8 mouse cellular contexts compared by ENCODE assay signal in genomic region chr11:120630401-120630871, GRCm38 (mm10). TPM values are rescaled to one million over a fixed set of nuclear protein-coding genes. Genes with fewer than 3 reads are reported as not detected.
DNase-seq lines count a peak whose midpoint lies in the region; ATAC-seq and TF ChIP-seq lines count a peak whose summit lies in the region.

No protein-coding gene starts in this region.

- peaks cover 74% of the 10 kb centered on the region for H3K79me2 ChIP-seq in myocyte (ENCODE audit: control insufficient read depth, insufficient read depth)

- H3K9me3 ChIP-seq in embryonic facial prominence, embryonic 14.5 days (ENCODE audit: control insufficient read depth, low read length), result no peaks in the 10 kb centered on the region
- H3K9me3 ChIP-seq in hindbrain, postnatal 0 days (ENCODE audit: low read length), result no peaks in the 10 kb centered on the region
- no peaks in the 10 kb centered on the region for H3K9me3 ChIP-seq in liver, embryonic 12.5 days (replicated peaks)

- no peak for TF ChIP-seq CTCF in left cerebral cortex, adult 2 months (IDR thresholded peaks at IDR 0.05)
- no peak for TF ChIP-seq CTCF in hindbrain, postnatal 0 days (IDR thresholded peaks at IDR 0.05; ENCODE audit: low read depth)

- peaks cover 27% of the 10 kb centered on the region for H3K36me3 ChIP-seq in embryonic facial prominence, embryonic 14.5 days (ENCODE audit: control insufficient read depth, insufficient read depth, low read length)
- 0 out of 2 replicates have a peak, but pooled peaks cover 5% of the 10 kb centered on the region for H3K36me3 ChIP-seq in hindbrain, postnatal 0 days (ENCODE audit: insufficient read depth, low read length)
- peaks cover 36% of the 10 kb centered on the region for H3K36me3 ChIP-seq in liver, embryonic 12.5 days
- peaks cover 17% of the 10 kb centered on the region for H3K36me3 ChIP-seq in myocyte (ENCODE audit: control insufficient read depth, insufficient read depth)

- peak overlapping the region; percentile 40; the same call in 1 of the 2 replicates for H3K9ac ChIP-seq in embryonic facial prominence, embryonic 14.5 days (ENCODE audit: low read depth, low read length)
- no peak overlapping the region; the same call in 1 of the 2 replicates for H3K9ac ChIP-seq in hindbrain, postnatal 0 days (replicated peaks; ENCODE audit: low read length)
- peak overlapping the region; percentile 99 for H3K9ac ChIP-seq in liver, embryonic 12.5 days

- 48% methylated on average over 5 of the region's 5 CpGs for WGBS in embryonic facial prominence, embryonic 14.5 days
- WGBS in hindbrain, postnatal 0 days, result 35% methylated on average over 5 of the region's 5 CpGs
- 20% methylated on average over 5 of the region's 5 CpGs for WGBS in liver, embryonic 12.5 days (ENCODE audit: insufficient replicate concordance)

- no peak for DNase-seq in left cerebral cortex, adult 2 months (ENCODE audit: extremely low spot score in 1 of 2, low spot score in 2 of 2)
- DNase-seq in left cerebral cortex, postnatal 25 days (ENCODE audit: low spot score in 2 of 2), result no peak
- DNase-seq in embryonic facial prominence, embryonic 14.5 days (ENCODE audit: low spot score), result no peak
- no peak for DNase-seq in hindbrain, postnatal 0 days (ENCODE audit: low spot score)
- no peak for DNase-seq in right cerebral cortex, adult 2 months (ENCODE audit: low spot score in 2 of 2)
- no peak for DNase-seq in ovary, postnatal 10 days (ENCODE audit: low spot score)

- no peak for ATAC-seq in embryonic facial prominence, embryonic 14.5 days (ENCODE audit: low read depth)
- no peak for ATAC-seq in hindbrain, postnatal 0 days
- peak; percentile 22; the same call in 1 of the 2 replicates for ATAC-seq in liver, embryonic 12.5 days

- H3K4me2 ChIP-seq in embryonic facial prominence, embryonic 14.5 days (ENCODE audit: low read depth, low read length), result peak overlapping the region; percentile 90; the same call in 1 of the 2 replicates
- H3K4me2 ChIP-seq in hindbrain, postnatal 0 days (ENCODE audit: low read depth, low read length), result peak overlapping the region; percentile 25; the same call in 1 of the 2 replicates
- peak overlapping the region; percentile 76 for H3K4me2 ChIP-seq in liver, embryonic 12.5 days
- peak overlapping the region; percentile 94 for H3K4me2 ChIP-seq in myocyte (ENCODE audit: low read depth)

- H3K4me1 ChIP-seq in embryonic facial prominence, embryonic 14.5 days (ENCODE audit: control insufficient read depth, insufficient read depth, low read length), result peaks cover 16% of the 10 kb centered on the region
- H3K4me1 ChIP-seq in hindbrain, postnatal 0 days (ENCODE audit: insufficient read depth, low read length), result peaks cover 17% of the 10 kb centered on the region
- peaks cover 86% of the 10 kb centered on the region for H3K4me1 ChIP-seq in liver, embryonic 12.5 days

- H3K27me3 ChIP-seq in embryonic facial prominence, embryonic 14.5 days (replicated peaks; ENCODE audit: control insufficient read depth, insufficient read depth, low read length), result no peaks in the 10 kb centered on the region
- no peaks in the 10 kb centered on the region for H3K27me3 ChIP-seq in hindbrain, postnatal 0 days (ENCODE audit: insufficient read depth, low read length)
- H3K27me3 ChIP-seq in liver, embryonic 12.5 days (replicated peaks), result no peaks in the 10 kb centered on the region
- no peaks in the 10 kb centered on the region for H3K27me3 ChIP-seq in myocyte (ENCODE audit: control insufficient read depth, insufficient read depth, insufficient read length)

- no peak overlapping the region for H3ac ChIP-seq in myocyte (ENCODE audit: control insufficient read depth, insufficient read length)

- H3K27ac ChIP-seq in left cerebral cortex, adult 2 months, result peak overlapping the region; percentile 69
- no peak overlapping the region for H3K27ac ChIP-seq in embryonic facial prominence, embryonic 14.5 days (replicated peaks; ENCODE audit: low read depth, low read length)
- peak overlapping the region; percentile 41; the same call in 1 of the 2 replicates for H3K27ac ChIP-seq in hindbrain, postnatal 0 days
- H3K27ac ChIP-seq in liver, embryonic 12.5 days, result peak overlapping the region; percentile 94

- TF ChIP-seq POLR2A in myocyte (IDR thresholded peaks at IDR 0.05; ENCODE audit: insufficient read length, low read depth), result no peak

- H3K4me3 ChIP-seq in left cerebral cortex, adult 2 months, result peak overlapping the region; percentile 14; the same call in 1 of the 2 replicates
- H3K4me3 ChIP-seq in embryonic facial prominence, embryonic 14.5 days (ENCODE audit: low read depth, low read length), result no peak overlapping the region
- no peak overlapping the region for H3K4me3 ChIP-seq in hindbrain, postnatal 0 days (ENCODE audit: low read length)
- peak overlapping the region; percentile 91 for H3K4me3 ChIP-seq in liver, embryonic 12.5 days
- peak overlapping the region; percentile 68 for H3K4me3 ChIP-seq in myocyte

- intact Hi-C loops in left cerebral cortex, adult 2 months (cut with DNase I), result no loop called here
- intact Hi-C loops in left cerebral cortex, postnatal 25 days (cut with DNase I), result no loop called here

TF ChIP-seq in myocyte, 11 proteins besides CTCF, POLR2A, EP300 and RAD21:
- TF ChIP-seq USF1 (IDR thresholded peaks at IDR 0.05; ENCODE audit: low read depth) (no peak), CEBPB (IDR thresholded peaks at IDR 0.05; ENCODE audit: insufficient read depth, poor library complexity, severe bottlenecking) (0 out of 2 replicates have a peak, but pooled peaks have one; percentile 4)

RNA-seq across cellular contexts. Expression of gene Mafg, which starts 3.0 kb away (rescaled TPM):
- 100 to 1,000 TPM; 104 to 107 TPM for total RNA-seq in left cerebral cortex, adult 2 months (2021)
- 10 to 100 TPM; 91.5 to 98.4 TPM for total RNA-seq in left cerebral cortex, postnatal 25 days (2021)
- polyA plus RNA-seq in embryonic facial prominence, embryonic 14.5 days (2014; fragmentation: Nextera tagmentation; extraction: Ambion mirVana), result 26.3 and 26.8 TPM in 2 replicates
- total RNA-seq in hindbrain, postnatal 0 days (2014; rRNA removed), result 35.9 and 39.3 TPM in 2 replicates
- 36.5 and 38.9 TPM in 2 replicates for polyA plus RNA-seq in hindbrain, postnatal 0 days (2015; fragmentation: Nextera tagmentation; extraction: Ambion mirVana)
- polyA plus RNA-seq in liver, embryonic 12.5 days (2016; fragmentation: Nextera tagmentation; extraction: Ambion mirVana), result 53.4 and 58.3 TPM in 2 replicates
- 43.1 TPM for polyA plus RNA-seq in myocyte (2012; fragmentation: generic; extraction: Trizol)

RNA-seq across cellular contexts. Expression of gene Sirt7, which starts 5.4 kb away (rescaled TPM):
- 10 to 100 TPM; 43.2 to 45.3 TPM for total RNA-seq in left cerebral cortex, adult 2 months (2021)
- 10 to 100 TPM; 37.8 TPM for total RNA-seq in left cerebral cortex, postnatal 25 days (2021)
- 21.8 and 23.0 TPM in 2 replicates for polyA plus RNA-seq in embryonic facial prominence, embryonic 14.5 days (2014; fragmentation: Nextera tagmentation; extraction: Ambion mirVana)
- 30.8 and 32.8 TPM in 2 replicates for total RNA-seq in hindbrain, postnatal 0 days (2014; rRNA removed)
- 32.3 and 38.3 TPM in 2 replicates for polyA plus RNA-seq in hindbrain, postnatal 0 days (2015; fragmentation: Nextera tagmentation; extraction: Ambion mirVana)
- polyA plus RNA-seq in liver, embryonic 12.5 days (2016; fragmentation: Nextera tagmentation; extraction: Ambion mirVana), result 43.1 and 45.3 TPM in 2 replicates
- 29.9 TPM for polyA plus RNA-seq in myocyte (2012; fragmentation: generic; extraction: Trizol)

RNA-seq across cellular contexts. Expression of gene Pcyt2, which starts 12.7 kb away (rescaled TPM):
- total RNA-seq in left cerebral cortex, adult 2 months (2021), result 100 to 1,000 TPM; 133 to 140 TPM
- total RNA-seq in left cerebral cortex, postnatal 25 days (2021), result 100 to 1,000 TPM; 120 to 141 TPM
- polyA plus RNA-seq in embryonic facial prominence, embryonic 14.5 days (2014; fragmentation: Nextera tagmentation; extraction: Ambion mirVana), result 88.8 and 97.5 TPM in 2 replicates
- 120 and 142 TPM in 2 replicates for total RNA-seq in hindbrain, postnatal 0 days (2014; rRNA removed)
- polyA plus RNA-seq in hindbrain, postnatal 0 days (2015; fragmentation: Nextera tagmentation; extraction: Ambion mirVana), result 125 and 143 TPM in 2 replicates
- polyA plus RNA-seq in liver, embryonic 12.5 days (2016; fragmentation: Nextera tagmentation; extraction: Ambion mirVana), result 135 and 142 TPM in 2 replicates
- 117 TPM for polyA plus RNA-seq in myocyte (2012; fragmentation: generic; extraction: Trizol)

RNA-seq across cellular contexts. Expression of gene Pycr1, which starts 13.1 kb away (rescaled TPM):
- 1 to 10 TPM; 2.4 to 3.1 TPM for total RNA-seq in left cerebral cortex, adult 2 months (2021)
- 1 to 10 TPM; 1.4 to 2.1 TPM for total RNA-seq in left cerebral cortex, postnatal 25 days (2021)
- 56.7 and 64.7 TPM in 2 replicates for polyA plus RNA-seq in embryonic facial prominence, embryonic 14.5 days (2014; fragmentation: Nextera tagmentation; extraction: Ambion mirVana)
- 9.0 and 9.3 TPM in 2 replicates for total RNA-seq in hindbrain, postnatal 0 days (2014; rRNA removed)
- polyA plus RNA-seq in hindbrain, postnatal 0 days (2015; fragmentation: Nextera tagmentation; extraction: Ambion mirVana), result 13.2 and 13.8 TPM in 2 replicates
- 11.0 and 11.3 TPM in 2 replicates for polyA plus RNA-seq in liver, embryonic 12.5 days (2016; fragmentation: Nextera tagmentation; extraction: Ambion mirVana)
- polyA plus RNA-seq in myocyte (2012; fragmentation: generic; extraction: Trizol), result 56.9 TPM

RNA-seq across cellular contexts. Expression of gene Myadml2, which starts 17.5 kb away (rescaled TPM):
- 1 to 10 TPM; 6.9 to 8.8 TPM for total RNA-seq in left cerebral cortex, adult 2 months (2021)
- 1 to 10 TPM; 7.4 to 8.6 TPM for total RNA-seq in left cerebral cortex, postnatal 25 days (2021)
- 3.4 and 3.6 TPM in 2 replicates for polyA plus RNA-seq in embryonic facial prominence, embryonic 14.5 days (2014; fragmentation: Nextera tagmentation; extraction: Ambion mirVana)
- total RNA-seq in hindbrain, postnatal 0 days (2014; rRNA removed), result 1.4 and 1.5 TPM in 2 replicates
- 1.3 and 1.5 TPM in 2 replicates for polyA plus RNA-seq in hindbrain, postnatal 0 days (2015; fragmentation: Nextera tagmentation; extraction: Ambion mirVana)
- 0.23 and 0.47 TPM in 2 replicates for polyA plus RNA-seq in liver, embryonic 12.5 days (2016; fragmentation: Nextera tagmentation; extraction: Ambion mirVana)
- polyA plus RNA-seq in myocyte (2012; fragmentation: generic; extraction: Trizol), result 4.6 TPM

Comparison
In these comparisons a context has a peak if more than half of its experiments do, and no peak if none do; other contexts are left out.
1. H3K4me3 ChIP-seq: peak in left cerebral cortex, adult 2 months (single experiment), liver, embryonic 12.5 days (single experiment) and myocyte (single experiment); none in embryonic facial prominence, embryonic 14.5 days (single experiment) and hindbrain, postnatal 0 days (single experiment).
2. H3K4me2 ChIP-seq: peak in every context shown above with its lines; median percentile 94 in myocyte; 90 in embryonic facial prominence, embryonic 14.5 days; 76 in liver, embryonic 12.5 days; 25 in hindbrain, postnatal 0 days.